Mouse (Mus musculus) bone marrow macrophage, adult 2 months (primary cell): ENCODE results near the gene Zbtb16. TPM values are rescaled to one million over a fixed set of nuclear protein-coding genes. Genes with fewer than 3 reads are reported as not detected.
A peak's percentile ranks its signal among the peaks of the same experiment; 100 is the strongest.

Experiments used
- H3K27ac ChIP-seq: 2 replicates; pipeline ENCODE4 v1.5.1; 2012; ENCODE audit warnings: low read depth, low read length; ENCODE audit not compliant: insufficient read depth
- H3K4me1 ChIP-seq: 2 replicates; pipeline ENCODE4 v1.6.1; 2012; ENCODE audit warnings: low read length; ENCODE audit not compliant: control insufficient read depth, insufficient read depth
- H3K4me3 ChIP-seq: 2 replicates; pipeline ENCODE4 v1.5.1; 2012; ENCODE audit warnings: mild to moderate bottlenecking, low read length, moderate library complexity; ENCODE audit not compliant: insufficient read depth
- CTCF ChIP-seq: IDR thresholded peaks from 2 replicates; pipeline ENCODE4 v1.5.1; 2012; ENCODE audit warnings: low read depth, mild to moderate bottlenecking, low read length, moderate library complexity
- POLR2A ChIP-seq: IDR thresholded peaks from 2 replicates; pipeline ENCODE4 v1.6.1; 2012; ENCODE audit warnings: mild to moderate bottlenecking, low read depth, low read length, borderline replicate concordance
- polyA plus RNA-seq: library from polyadenylated mRNA; stranded (reverse); fragments of >200 nt; gene quantifications from 2 replicates; pipeline ENCODE4 v1.2.4, GENCODE M21; 2012; ENCODE audit not compliant: missing spikeins, insufficient read depth, insufficient read length

Zbtb16 gene
- polyA plus RNA-seq, 1 experiment, result 2.9 TPM

DNA sequence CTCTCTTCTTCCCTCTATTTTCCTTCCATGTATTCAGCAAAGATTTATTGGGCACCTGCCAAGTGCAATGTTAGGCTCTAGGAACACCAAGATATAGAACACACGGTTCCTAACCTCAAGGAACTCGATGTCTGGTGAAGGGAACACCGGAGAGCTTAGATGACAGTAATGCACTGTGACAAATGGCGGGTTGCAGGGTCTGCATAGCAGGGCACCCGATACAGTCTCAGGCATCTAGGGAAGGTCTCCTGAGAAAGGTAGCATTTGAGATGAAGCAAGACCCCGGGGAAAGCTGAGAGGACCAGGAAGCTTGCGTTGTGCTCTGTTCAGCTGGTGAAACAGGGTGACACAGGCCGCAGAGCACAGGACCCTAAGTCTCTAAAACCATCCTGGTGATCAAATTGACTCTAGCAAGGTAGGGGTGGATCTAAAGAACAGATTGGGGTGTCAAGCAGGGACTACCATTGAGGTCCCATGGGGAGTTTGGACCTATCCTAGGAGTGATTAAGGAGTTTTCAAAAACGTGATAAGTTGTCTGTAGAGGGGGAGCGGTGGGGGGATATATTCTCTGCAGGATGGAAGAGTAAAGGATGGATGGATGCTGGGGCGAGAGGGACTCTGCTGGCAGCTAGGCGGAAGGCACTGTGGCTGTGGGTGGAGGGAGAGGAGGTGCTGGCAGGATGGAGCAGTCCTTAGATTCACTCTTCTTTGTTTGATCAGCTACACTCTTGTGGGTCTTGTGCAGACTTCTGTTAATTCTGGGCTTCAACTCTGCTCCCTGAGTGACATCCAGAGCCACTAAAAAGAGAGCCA lies 187.5 kb downstream of the Zbtb16 start:
- H3K4me3 ChIP-seq, result no peak overlapping the region
- H3K27ac ChIP-seq, result no peak overlapping the region
- H3K4me1 ChIP-seq, result no peaks in the 10 kb centered on the region
- TF ChIP-seq CTCF (no peak), POLR2A (no peak)

DNA sequence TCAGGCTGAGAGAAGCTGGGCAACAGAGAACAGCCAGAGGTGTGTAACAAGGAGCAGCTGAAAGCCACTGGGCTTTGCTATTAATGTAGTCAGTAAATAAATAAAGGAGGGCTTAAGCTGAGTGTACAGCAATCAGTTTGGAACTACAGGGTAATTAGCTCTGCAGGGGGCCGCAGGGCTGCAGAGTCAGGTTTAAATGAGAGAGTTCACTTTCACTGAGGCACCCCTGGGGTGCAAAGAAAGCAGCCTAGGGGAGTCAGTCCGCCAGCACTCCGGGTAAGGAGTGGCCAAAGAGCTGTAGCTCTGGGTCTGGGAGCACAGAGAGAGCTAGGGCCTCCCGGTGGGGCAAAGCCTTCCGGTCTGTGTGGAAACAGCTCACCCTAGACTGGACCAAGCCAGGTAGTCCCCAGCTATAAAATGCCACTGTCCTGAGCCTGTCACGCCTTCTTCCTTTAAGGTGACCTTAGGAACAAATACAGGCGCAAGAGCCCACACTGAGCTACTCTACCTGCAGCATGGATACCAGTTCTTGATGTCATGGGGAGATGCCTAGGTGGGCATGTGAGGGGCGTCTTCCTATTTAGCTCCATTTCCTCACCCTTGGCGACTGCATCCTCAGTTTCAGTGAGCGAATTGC lies 188.3 kb downstream of the Zbtb16 start:
- Histone ChIP-seq H3K4me3 (no peak overlapping the region), H3K4me1 (no peaks in the 10 kb centered on the region), H3K27ac (no peak overlapping the region)
- TF ChIP-seq CTCF (no peak), POLR2A (no peak)

DNA sequence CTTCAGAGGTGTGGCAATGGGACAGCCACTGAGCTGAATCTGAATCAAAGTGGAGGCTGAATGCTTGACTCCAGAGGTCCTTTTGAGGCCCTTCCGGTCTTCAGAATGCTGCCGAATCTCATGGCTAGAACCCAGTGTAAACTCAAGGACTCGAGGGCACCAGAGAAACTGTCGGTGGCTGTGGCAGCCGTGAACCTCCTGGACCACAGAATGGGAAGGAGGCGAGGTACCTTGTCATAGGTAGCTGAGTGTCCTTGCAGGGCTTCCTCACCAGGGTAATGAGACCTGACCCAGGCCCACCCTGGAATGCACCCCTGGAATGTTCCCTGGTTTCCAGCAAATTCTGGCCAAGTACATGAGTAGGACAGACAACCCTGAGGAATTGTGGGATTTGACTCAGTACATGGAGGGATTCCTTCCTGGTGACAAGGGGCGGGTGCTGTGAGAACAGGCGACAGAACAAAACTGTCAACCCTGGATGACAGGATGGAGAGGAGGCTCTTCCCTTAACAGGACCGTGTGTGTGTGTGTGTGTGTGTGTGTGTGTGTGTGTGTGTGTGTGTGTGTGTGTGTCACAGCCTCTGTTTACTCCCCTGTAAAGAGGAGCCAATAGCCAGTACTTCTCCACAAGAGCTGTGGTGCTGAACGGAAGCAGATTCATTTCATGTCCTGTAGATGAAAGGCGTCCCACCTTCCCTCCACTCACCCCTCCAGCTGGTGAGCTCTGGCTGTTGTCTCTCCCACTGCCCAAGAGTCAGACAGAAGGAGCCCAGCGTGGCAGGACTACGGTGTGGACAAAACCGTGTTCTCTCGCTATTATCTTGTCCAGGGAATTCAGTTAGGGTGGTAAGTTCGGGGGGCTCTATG lies 189.0 kb downstream of the Zbtb16 start:
- Histone ChIP-seq H3K27ac (no peak overlapping the region), H3K4me3 (no peak overlapping the region), H3K4me1 (no peaks in the 10 kb centered on the region)
- TF ChIP-seq CTCF (no peak), POLR2A (no peak)

DNA sequence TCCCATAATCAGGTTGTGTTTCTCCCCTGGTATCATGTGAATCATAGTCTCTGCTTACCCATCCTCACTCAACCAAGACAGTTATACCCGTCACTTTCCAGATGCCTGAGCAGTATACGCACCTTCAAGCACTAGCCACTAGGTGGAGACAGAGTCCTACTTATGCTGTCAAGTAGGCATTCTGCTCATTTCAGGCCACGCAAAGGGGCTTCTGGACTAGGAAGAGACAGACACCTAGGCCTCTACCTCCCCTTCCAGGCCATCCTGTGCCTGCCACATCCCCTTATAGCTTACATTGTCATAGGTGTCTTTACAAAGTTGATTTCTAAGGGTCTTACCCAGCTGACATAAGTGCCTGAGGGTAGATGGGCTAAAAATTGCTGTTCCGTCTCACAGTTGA lies 189.8 kb downstream of the Zbtb16 start:
- H3K4me3 ChIP-seq, result no peak overlapping the region
- no peaks in the 10 kb centered on the region for H3K4me1 ChIP-seq
- no peak overlapping the region for H3K27ac ChIP-seq
- TF ChIP-seq POLR2A (no peak), CTCF (peak; percentile 89)

- H3K27ac ChIP-seq, result no peak overlapping the region
- TF ChIP-seq POLR2A, result no peak
- no peak for TF ChIP-seq CTCF
- no peaks in the 10 kb centered on the region for H3K4me1 ChIP-seq
- no peak overlapping the region for H3K4me3 ChIP-seq
Measured at GRCm38 (mm10) chr9:48645648-48646126, 190.3 kb downstream of the Zbtb16 start.

- H3K4me1 ChIP-seq, result no peaks in the 10 kb centered on the region
Measured at GRCm38 (mm10) chr9:48644926-48645647, 190.9 kb downstream of the Zbtb16 start.

DNA sequence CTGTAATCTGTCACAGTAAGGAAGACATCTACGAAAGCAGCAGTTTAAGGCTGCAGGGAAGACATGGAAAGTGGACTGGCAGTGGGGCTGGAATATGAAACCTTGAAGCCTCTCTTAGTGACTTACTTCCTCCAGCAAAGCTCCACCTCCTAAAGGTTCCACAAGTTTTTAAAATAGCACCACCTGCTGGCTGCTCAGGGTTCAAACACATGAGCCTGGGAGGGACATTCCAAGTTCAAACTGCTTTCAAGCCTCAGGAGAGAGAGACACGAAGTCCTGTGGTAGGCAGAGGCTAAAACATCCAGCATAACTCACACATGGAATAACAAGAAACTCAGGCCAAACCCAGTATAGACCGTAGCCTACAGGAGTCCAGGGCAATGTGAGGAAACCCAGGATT lies 191.6 kb downstream of the Zbtb16 start:
- Histone ChIP-seq H3K27ac (no peak overlapping the region), H3K4me3 (no peak overlapping the region), H3K4me1 (no peaks in the 10 kb centered on the region)
- TF ChIP-seq CTCF, result no peak
- no peak for TF ChIP-seq POLR2A

More at GRCm38 (mm10) chr9:48644926-48645647, 190.9 kb downstream of the Zbtb16 start:
- no peak overlapping the region for H3K27ac ChIP-seq
- no peak overlapping the region for H3K4me3 ChIP-seq
- TF ChIP-seq POLR2A (no peak), CTCF (no peak)

DNA sequence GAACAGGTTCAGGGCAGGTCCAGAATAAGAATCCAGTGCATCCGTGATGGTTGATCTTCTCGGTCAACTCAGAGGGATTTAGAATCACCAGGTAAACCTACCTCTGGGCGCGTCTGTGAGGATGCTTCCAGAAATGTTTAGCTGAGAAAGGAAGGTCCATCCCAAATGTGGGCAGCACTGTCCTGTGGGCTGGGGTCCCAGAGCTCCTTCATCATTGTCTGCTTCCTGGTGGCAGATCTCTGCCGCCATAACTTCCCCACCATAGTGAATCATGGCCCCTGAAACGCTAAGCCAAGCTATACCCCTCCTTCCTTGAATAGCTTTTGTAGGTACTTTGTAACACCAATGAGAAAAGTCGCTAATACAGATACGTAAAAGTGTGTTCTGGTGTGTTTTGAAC lies 194.4 kb downstream of the Zbtb16 start:
- no peak for TF ChIP-seq CTCF
- no peak for TF ChIP-seq POLR2A
- Histone ChIP-seq H3K4me3 (no peak overlapping the region), H3K27ac (no peak overlapping the region), H3K4me1 (no peaks in the 10 kb centered on the region)

- TF ChIP-seq POLR2A (no peak), CTCF (no peak)
- no peaks in the 10 kb centered on the region for H3K4me1 ChIP-seq
- no peak overlapping the region for H3K27ac ChIP-seq
- no peak overlapping the region for H3K4me3 ChIP-seq
Measured at GRCm38 (mm10) chr9:48640881-48641280, 195.1 kb downstream of the Zbtb16 start.
